Mouse (Mus musculus): ENCODE measurements around the gene Ccdc34. TPM values are rescaled to one million over a fixed set of nuclear protein-coding genes. Genes with fewer than 3 reads are reported as not detected.

Ccdc34 gene
- polyA plus RNA-seq, 1 experiment: 22.2 TPM

- no peak overlapping the region for H3K4me3 ChIP-seq (ENCODE audit: insufficient read depth, low read length)
- no peak for TF ChIP-seq CTCF (IDR thresholded peaks at IDR 0.05; ENCODE audit: low read depth, low read length)
- no peak for TF ChIP-seq POLR2A (IDR thresholded peaks at IDR 0.05; ENCODE audit: borderline replicate concordance, low read depth, low read length)
- H3K4me1 ChIP-seq (ENCODE audit: control insufficient read depth, insufficient read depth, low read length): no peaks in the 10 kb centered on the region
- H3K27ac ChIP-seq (ENCODE audit: insufficient read depth, low read depth, low read length): no peak overlapping the region
Observed at GRCm38 (mm10) chr2:109992448-109993073, 25.1 kb upstream of the Ccdc34 start.

- Histone ChIP-seq H3K4me3 (ENCODE audit: insufficient read depth, low read length) (no peak overlapping the region), H3K27ac (ENCODE audit: insufficient read depth, low read depth, low read length) (no peak overlapping the region), H3K4me1 (ENCODE audit: control insufficient read depth, insufficient read depth, low read length) (no peaks in the 10 kb centered on the region)
- TF ChIP-seq POLR2A (IDR thresholded peaks at IDR 0.05; ENCODE audit: borderline replicate concordance, low read depth, low read length) (no peak), CTCF (IDR thresholded peaks at IDR 0.05; ENCODE audit: low read depth, low read length) (no peak)
Observed at GRCm38 (mm10) chr2:109993404-109993803, 24.2 kb upstream of the Ccdc34 start.

GRCm38 (mm10) chr2:109995061-109995460, 22.6 kb upstream of the Ccdc34 start:
- TF ChIP-seq POLR2A (IDR thresholded peaks at IDR 0.05; ENCODE audit: borderline replicate concordance, low read depth, low read length) (no peak), CTCF (IDR thresholded peaks at IDR 0.05; ENCODE audit: low read depth, low read length) (no peak)
- H3K4me1 ChIP-seq (ENCODE audit: control insufficient read depth, insufficient read depth, low read length): no peaks in the 10 kb centered on the region
- H3K27ac ChIP-seq (ENCODE audit: insufficient read depth, low read depth, low read length): no peak overlapping the region
- H3K4me3 ChIP-seq (ENCODE audit: insufficient read depth, low read length): no peak overlapping the region

- no peak overlapping the region for H3K27ac ChIP-seq (ENCODE audit: insufficient read depth, low read depth, low read length)
- no peak for TF ChIP-seq POLR2A (IDR thresholded peaks at IDR 0.05; ENCODE audit: borderline replicate concordance, low read depth, low read length)
- no peak for TF ChIP-seq CTCF (IDR thresholded peaks at IDR 0.05; ENCODE audit: low read depth, low read length)
- H3K4me3 ChIP-seq (ENCODE audit: insufficient read depth, low read length): no peak overlapping the region
- H3K4me1 ChIP-seq (ENCODE audit: control insufficient read depth, insufficient read depth, low read length): no peaks in the 10 kb centered on the region
Observed at GRCm38 (mm10) chr2:109996411-109996810, 21.2 kb upstream of the Ccdc34 start.

GRCm38 (mm10) chr2:110004668-110005067, 12.9 kb upstream of the Ccdc34 start:
- Histone ChIP-seq H3K4me3 (ENCODE audit: insufficient read depth, low read length) (no peak overlapping the region), H3K27ac (ENCODE audit: insufficient read depth, low read depth, low read length) (no peak overlapping the region), H3K4me1 (ENCODE audit: control insufficient read depth, insufficient read depth, low read length) (peaks cover 2% of the 10 kb centered on the region; the same call in 1 of the 2 replicates)
- TF ChIP-seq CTCF (IDR thresholded peaks at IDR 0.05; ENCODE audit: low read depth, low read length): no peak
- TF ChIP-seq POLR2A (IDR thresholded peaks at IDR 0.05; ENCODE audit: borderline replicate concordance, low read depth, low read length): no peak

- no peak overlapping the region for H3K27ac ChIP-seq (ENCODE audit: insufficient read depth, low read depth, low read length)
- TF ChIP-seq POLR2A (IDR thresholded peaks at IDR 0.05; ENCODE audit: borderline replicate concordance, low read depth, low read length) (no peak), CTCF (IDR thresholded peaks at IDR 0.05; ENCODE audit: low read depth, low read length) (no peak)
Observed at GRCm38 (mm10) chr2:110005164-110005563, 12.5 kb upstream of the Ccdc34 start.

GRCm38 (mm10) chr2:110005596-110006239, 11.9 kb upstream of the Ccdc34 start:
- TF ChIP-seq CTCF (IDR thresholded peaks at IDR 0.05; ENCODE audit: low read depth, low read length) (no peak), POLR2A (IDR thresholded peaks at IDR 0.05; ENCODE audit: borderline replicate concordance, low read depth, low read length) (no peak)
- Histone ChIP-seq H3K4me3 (ENCODE audit: insufficient read depth, low read length) (no peak overlapping the region), H3K27ac (ENCODE audit: insufficient read depth, low read depth, low read length) (no peak overlapping the region), H3K4me1 (ENCODE audit: control insufficient read depth, insufficient read depth, low read length) (peaks cover 2% of the 10 kb centered on the region; the same call in 1 of the 2 replicates)

More at GRCm38 (mm10) chr2:110005164-110005563, 12.5 kb upstream of the Ccdc34 start:
- Histone ChIP-seq H3K4me1 (ENCODE audit: control insufficient read depth, insufficient read depth, low read length) (peaks cover 2% of the 10 kb centered on the region; the same call in 1 of the 2 replicates), H3K4me3 (ENCODE audit: insufficient read depth, low read length) (no peak overlapping the region)

- TF ChIP-seq CTCF (IDR thresholded peaks at IDR 0.05; ENCODE audit: low read depth, low read length) (no peak), POLR2A (IDR thresholded peaks at IDR 0.05; ENCODE audit: borderline replicate concordance, low read depth, low read length) (no peak)
- Histone ChIP-seq H3K4me1 (ENCODE audit: control insufficient read depth, insufficient read depth, low read length) (peaks cover 2% of the 10 kb centered on the region; the same call in 1 of the 2 replicates), H3K27ac (ENCODE audit: insufficient read depth, low read depth, low read length) (no peak overlapping the region), H3K4me3 (ENCODE audit: insufficient read depth, low read length) (no peak overlapping the region)
Observed at GRCm38 (mm10) chr2:110007423-110008267, 10.0 kb upstream of the Ccdc34 start.

GRCm38 (mm10) chr2:110009449-110009848, 8.2 kb upstream of the Ccdc34 start:
- no peak for TF ChIP-seq CTCF (IDR thresholded peaks at IDR 0.05; ENCODE audit: low read depth, low read length)
- TF ChIP-seq POLR2A (IDR thresholded peaks at IDR 0.05; ENCODE audit: borderline replicate concordance, low read depth, low read length): no peak
- H3K27ac ChIP-seq (ENCODE audit: insufficient read depth, low read depth, low read length): no peak overlapping the region
- H3K4me1 ChIP-seq (ENCODE audit: control insufficient read depth, insufficient read depth, low read length): peaks cover 2% of the 10 kb centered on the region; the same call in 1 of the 2 replicates
- no peak overlapping the region for H3K4me3 ChIP-seq (ENCODE audit: insufficient read depth, low read length)

Data from bone marrow macrophage, adult 2 months (primary cell).